ENCODE assay signal across 9 mouse cellular contexts in the genomic region with DNA sequence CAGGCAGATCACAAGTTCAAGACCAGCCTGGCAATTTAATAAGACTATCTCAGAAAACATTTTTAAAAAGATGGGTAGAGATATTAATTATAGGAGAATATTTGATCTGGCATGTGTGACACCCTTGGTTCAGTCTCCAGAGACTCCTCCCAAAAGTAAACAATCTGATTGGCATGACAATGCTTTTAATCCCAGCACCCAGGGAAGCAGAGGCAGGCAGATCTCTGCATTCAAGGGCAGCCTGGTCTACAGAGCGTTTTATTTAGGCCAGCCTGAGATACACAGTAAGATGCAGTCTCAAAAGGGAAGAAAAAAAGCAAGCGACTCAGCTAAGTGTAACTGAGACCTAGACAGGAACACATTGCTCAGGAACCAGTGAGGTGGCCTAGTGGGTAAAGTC. TPM values are rescaled to one million over a fixed set of nuclear protein-coding genes. Genes with fewer than 3 reads are reported as not detected.
DNase-seq lines count a peak whose midpoint lies in the region; ATAC-seq and TF ChIP-seq lines count a peak whose summit lies in the region.
"Had no signal": no experiment of that assay in that cellular context is flagged by ENCODE, and none has a peak within 500 bp of the region (broad histone marks: within the 10 kb centered on the region; RNA-seq: fewer than 3 reads in every experiment).

No protein-coding gene starts in this region.

- H3K27ac ChIP-seq in testis, adult 2 months (ENCODE audit: control insufficient read depth, insufficient read depth, low read depth, low read length), result no peak overlapping the region
- H3K27ac ChIP-seq in forebrain, embryonic 12.5 days, result no peak overlapping the region
- H3K27ac ChIP-seq in liver, embryonic 12.5 days, result peak overlapping the region; percentile 96
- H3K27ac ChIP-seq: left cerebral cortex, adult 2 months had no signal

- H3K4me3 ChIP-seq in testis, adult 2 months (ENCODE audit: control insufficient read depth, low read depth, low read length), result peak overlapping the region; percentile 27; the same call in 1 of the 2 replicates
- H3K4me3 ChIP-seq in forebrain, embryonic 12.5 days (replicated peaks), result peak overlapping the region; percentile 88
- H3K4me3 ChIP-seq in liver, embryonic 12.5 days, result peak overlapping the region; percentile 98

- H3K4me1 ChIP-seq in testis, adult 2 months (ENCODE audit: control insufficient read depth, insufficient read depth, low read length), result no peaks in the 10 kb centered on the region; the same call in 1 of the 2 replicates
- H3K4me1 ChIP-seq in forebrain, embryonic 12.5 days, result peaks cover 31% of the 10 kb centered on the region
- peaks cover 66% of the 10 kb centered on the region for H3K4me1 ChIP-seq in liver, embryonic 12.5 days

- 88% methylated on average over 2 of the region's 2 CpGs for WGBS in forebrain, embryonic 12.5 days
- 81% methylated on average over 2 of the region's 2 CpGs for WGBS in liver, embryonic 12.5 days (ENCODE audit: insufficient replicate concordance)

- H3K4me2 ChIP-seq in forebrain, embryonic 12.5 days, result peak overlapping the region; percentile 87
- peak overlapping the region; percentile 86 for H3K4me2 ChIP-seq in liver, embryonic 12.5 days

- no peaks in the 10 kb centered on the region for H3K27me3 ChIP-seq in testis, adult 2 months (ENCODE audit: control insufficient read depth, insufficient read depth, low read length)
- H3K27me3 ChIP-seq in forebrain, embryonic 12.5 days, result no peaks in the 10 kb centered on the region
- H3K27me3 ChIP-seq in liver, embryonic 12.5 days (replicated peaks), result no peaks in the 10 kb centered on the region

- no peak for DNase-seq in testis, postnatal 10 days (ENCODE audit: low spot score)
- no peak for DNase-seq in thymus, postnatal 25 days
- no peak for DNase-seq in layer of hippocampus, postnatal 25 days (ENCODE audit: extremely low spot score in 1 of 2, low spot score in 1 of 2)
- no peak for DNase-seq in frontal cortex, adult 2 months (ENCODE audit: extremely low spot score in 1 of 2, low spot score in 1 of 2)
- DNase-seq: right cerebral cortex, postnatal 4 days had no signal

- no peak for TF ChIP-seq POLR2A in testis, adult 2 months (IDR thresholded peaks at IDR 0.05; ENCODE audit: control insufficient read depth, low read depth, low read length)

- no peaks in the 10 kb centered on the region for H3K36me3 ChIP-seq in testis, adult 2 months (ENCODE audit: control insufficient read depth, insufficient read depth, low read length)
- peaks cover 7% of the 10 kb centered on the region; the same call in 1 of the 2 replicates for H3K36me3 ChIP-seq in forebrain, embryonic 12.5 days (replicated peaks)
- peaks cover 35% of the 10 kb centered on the region for H3K36me3 ChIP-seq in liver, embryonic 12.5 days

- no peak overlapping the region for H3K9ac ChIP-seq in forebrain, embryonic 12.5 days
- H3K9ac ChIP-seq in liver, embryonic 12.5 days, result peak overlapping the region; percentile 96

- no peaks in the 10 kb centered on the region for H3K9me3 ChIP-seq in forebrain, embryonic 12.5 days
- no peaks in the 10 kb centered on the region for H3K9me3 ChIP-seq in liver, embryonic 12.5 days (replicated peaks)

- no peak for TF ChIP-seq CTCF in testis, adult 2 months (IDR thresholded peaks at IDR 0.05; ENCODE audit: control insufficient read depth, insufficient read depth, insufficient replicate concordance, low read depth, low read length)

- ATAC-seq in forebrain, embryonic 12.5 days (ENCODE audit: low FRiP score), result no peak
- no peak for ATAC-seq in liver, embryonic 12.5 days

RNA-seq across cellular contexts. Expression of a gene that starts 1.9 kb away (rescaled TPM):
- 22.4 and 26.6 TPM in 2 replicates for polyA plus RNA-seq in testis, adult 2 months (2012; rRNA removed)
- 77.5 and 84.2 TPM in 2 replicates for polyA plus RNA-seq in forebrain, embryonic 12.5 days (2016; fragmentation: Nextera tagmentation; extraction: Ambion mirVana)
- 51.6 and 52.4 TPM in 2 replicates for polyA plus RNA-seq in liver, embryonic 12.5 days (2016; fragmentation: Nextera tagmentation; extraction: Ambion mirVana)
- total RNA-seq in layer of hippocampus, postnatal 25 days (2021), result 10 to 100 TPM; 26.9 to 27.4 TPM
- 26.3 and 26.8 TPM in 2 replicates for polyA plus RNA-seq in frontal cortex, adult 2 months (2012; rRNA removed)

RNA-seq across cellular contexts. Expression of a gene that starts 34.9 kb away (rescaled TPM):
- polyA plus RNA-seq in testis, adult 2 months (2012; rRNA removed), result 69.7 and 84.0 TPM in 2 replicates
- 0.98 and 1.1 TPM in 2 replicates for polyA plus RNA-seq in forebrain, embryonic 12.5 days (2016; fragmentation: Nextera tagmentation; extraction: Ambion mirVana)
- polyA plus RNA-seq in liver, embryonic 12.5 days (2016; fragmentation: Nextera tagmentation; extraction: Ambion mirVana), result 0.12 and 0.14 TPM in 2 replicates
- total RNA-seq in layer of hippocampus, postnatal 25 days (2021), result 10 to 100 TPM; 17.2 to 17.5 TPM
- polyA plus RNA-seq in frontal cortex, adult 2 months (2012; rRNA removed), result 15.8 and 19.2 TPM in 2 replicates

RNA-seq across cellular contexts. Expression of a gene that starts 36.3 kb away (rescaled TPM):
- 23.7 and 23.8 TPM in 2 replicates for polyA plus RNA-seq in testis, adult 2 months (2012; rRNA removed)
- polyA plus RNA-seq in forebrain, embryonic 12.5 days (2016; fragmentation: Nextera tagmentation; extraction: Ambion mirVana), result 44.2 and 48.1 TPM in 2 replicates
- polyA plus RNA-seq in liver, embryonic 12.5 days (2016; fragmentation: Nextera tagmentation; extraction: Ambion mirVana), result 19.2 and 19.9 TPM in 2 replicates
- 10 to 100 TPM; 22.3 to 23.4 TPM for total RNA-seq in layer of hippocampus, postnatal 25 days (2021)
- polyA plus RNA-seq in frontal cortex, adult 2 months (2012; rRNA removed), result 9.8 and 12.2 TPM in 2 replicates

Comparison
In these comparisons a context has a peak if more than half of its experiments do, and no peak if none do; other contexts are left out.
1. H3K4me3 ChIP-seq: peak in every context shown above with its lines; median percentile 98 in liver, embryonic 12.5 days; 88 in forebrain, embryonic 12.5 days; 27 in testis, adult 2 months.